Comparison of ENCODE assay signal across 7 mouse cellular contexts in the genomic region with DNA sequence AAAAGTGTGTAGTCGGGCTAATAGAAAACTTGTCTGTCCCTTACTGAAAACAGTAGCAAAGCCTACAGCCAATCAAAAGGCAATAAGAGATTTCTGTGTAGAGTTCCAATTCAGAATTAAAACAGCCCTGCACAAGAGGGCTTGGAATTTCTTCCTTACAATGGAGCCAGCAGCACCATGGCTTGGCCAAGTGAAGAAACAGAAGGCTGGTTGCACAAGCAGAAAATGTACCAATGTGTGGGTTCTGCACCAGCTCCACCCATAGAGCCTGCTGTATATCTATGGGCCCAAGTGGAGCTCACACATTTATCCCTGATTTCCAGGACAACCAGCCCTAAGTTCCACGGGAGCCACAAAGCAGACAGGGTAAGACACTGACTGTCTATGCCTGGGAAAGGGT. TPM values are rescaled to one million over a fixed set of nuclear protein-coding genes. Genes with fewer than 3 reads are reported as not detected.
"Had no signal": no experiment of that assay in that cellular context is flagged by ENCODE, and none has a peak within 500 bp of the region (broad histone marks: within the 10 kb centered on the region; RNA-seq: fewer than 3 reads in every experiment).

A gene (plus strand): TSS at position 301 of the 400 bp plus-strand sequence.

RNA-seq across cellular contexts. Expression of the gene that starts here (rescaled TPM):
- total RNA-seq: layer of hippocampus, adult 18-20 months; layer of hippocampus, postnatal 14 days; left cerebral cortex, adult 8-10 months; midbrain, postnatal 0 days had no signal
- polyA plus RNA-seq: limb, embryonic 12.5 days; midbrain, embryonic 11.5 days; midbrain, embryonic 14.5 days; midbrain, postnatal 0 days had no signal
